Mouse (Mus musculus) brain, adult 2 months (tissue): ENCODE results near the gene Slc15a4.

Experiments
- DNase-seq: peaks from one replicate; pipeline ENCODE4 v3.0.0; 2011; ENCODE audit warnings: low read depth, low spot score

Gene Slc15a4

DNA sequence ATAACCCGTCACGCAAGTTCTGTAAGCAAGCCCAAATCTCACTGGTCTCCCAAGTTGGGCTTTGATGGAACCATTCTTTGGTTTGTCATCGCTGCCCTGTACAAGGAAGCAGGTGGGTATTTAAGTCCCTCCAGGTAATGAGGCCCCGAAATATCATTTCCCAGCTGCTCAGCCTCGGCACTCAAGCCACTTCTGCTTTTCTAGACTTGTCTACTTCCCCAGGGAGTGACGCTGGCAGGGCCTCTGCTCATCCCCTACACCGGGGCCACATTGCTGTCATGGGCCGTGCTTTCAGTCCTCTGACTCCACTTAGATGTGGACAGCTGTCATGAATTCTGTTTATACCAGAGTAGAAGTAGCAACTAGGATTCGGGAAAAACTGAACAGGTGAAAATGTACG, 11.6 kb downstream of the Slc15a4 start:
- no peak for DNase-seq

DNA sequence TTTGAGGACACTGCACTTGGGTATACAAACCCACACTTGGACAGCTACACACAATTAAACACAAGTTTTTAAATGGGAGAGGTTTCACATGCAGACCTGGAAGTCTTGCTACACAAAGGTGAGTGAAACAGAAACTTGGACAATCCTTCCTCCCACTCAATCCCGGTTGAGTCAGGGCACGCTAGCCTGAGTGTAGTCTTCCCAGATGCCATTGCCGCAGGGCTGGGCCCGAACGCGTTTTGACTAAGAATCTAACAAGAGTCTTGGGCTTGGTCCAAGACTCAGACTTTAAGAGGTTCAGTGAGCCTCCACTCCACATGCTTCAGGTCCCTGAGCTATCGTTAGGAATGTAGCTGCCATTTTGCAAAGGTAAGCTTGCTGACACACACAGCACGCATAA, 12.3 kb downstream of the Slc15a4 start:
- no peak for DNase-seq

DNA sequence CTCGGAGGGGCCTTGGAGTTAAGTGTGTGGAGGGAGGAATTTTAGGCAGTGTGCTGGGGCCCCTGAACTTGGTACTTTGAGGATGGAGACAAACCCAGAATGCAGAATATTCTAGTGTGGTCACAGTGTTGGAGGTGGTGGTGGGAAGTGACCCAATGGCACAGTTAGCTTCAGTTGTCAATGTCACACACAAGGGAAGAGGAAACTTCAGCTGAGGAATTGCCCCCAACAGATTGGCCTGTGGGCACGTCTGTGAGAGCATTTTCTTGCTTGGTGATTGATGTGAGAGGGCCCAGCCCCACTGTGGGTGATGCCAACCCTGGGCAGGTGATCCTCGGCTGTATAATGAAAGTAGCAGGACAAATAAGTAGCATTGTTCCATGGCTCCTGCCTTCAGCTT, 13.9 kb downstream of the Slc15a4 start:
- DNase-seq, result no peak

DNA sequence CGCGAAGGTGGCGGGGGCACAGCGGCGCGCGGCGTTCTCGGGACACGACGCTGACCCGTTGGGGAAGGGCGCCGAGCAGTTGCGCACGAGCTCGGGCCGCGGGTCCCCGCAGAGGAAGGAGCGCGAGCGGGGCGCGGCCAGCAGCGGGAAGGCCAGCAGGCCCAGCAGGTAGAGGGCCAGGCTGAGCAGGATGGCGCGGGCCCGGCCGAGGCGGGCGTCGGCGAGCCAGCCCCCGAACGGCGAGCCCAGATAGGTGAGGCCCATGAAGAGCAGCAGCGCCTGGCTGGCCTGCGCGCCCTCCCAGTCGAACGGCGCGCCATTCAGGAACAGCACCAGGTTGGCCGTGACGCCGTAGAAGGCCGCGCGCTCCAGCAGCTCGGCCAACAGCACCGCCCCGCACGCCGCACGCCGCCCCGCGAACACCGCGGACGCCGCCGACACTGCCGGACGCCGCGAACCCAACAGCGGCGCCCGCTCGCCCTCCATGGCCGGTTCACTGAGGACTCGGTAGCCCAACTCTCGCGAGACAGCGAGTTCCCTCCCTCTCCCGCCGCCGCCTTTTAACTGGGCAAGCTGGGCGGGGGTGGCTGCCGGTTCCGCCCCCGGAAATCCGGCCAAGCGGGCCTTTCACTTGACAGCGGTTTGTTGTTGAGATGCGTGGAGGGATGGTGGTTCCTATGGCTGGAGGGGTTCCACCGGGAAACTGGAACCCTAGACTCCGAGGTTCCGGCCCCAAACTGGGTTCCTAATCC, 15.6 kb downstream of the Slc15a4 start:
- peak; percentile 99 for DNase-seq

DNA sequence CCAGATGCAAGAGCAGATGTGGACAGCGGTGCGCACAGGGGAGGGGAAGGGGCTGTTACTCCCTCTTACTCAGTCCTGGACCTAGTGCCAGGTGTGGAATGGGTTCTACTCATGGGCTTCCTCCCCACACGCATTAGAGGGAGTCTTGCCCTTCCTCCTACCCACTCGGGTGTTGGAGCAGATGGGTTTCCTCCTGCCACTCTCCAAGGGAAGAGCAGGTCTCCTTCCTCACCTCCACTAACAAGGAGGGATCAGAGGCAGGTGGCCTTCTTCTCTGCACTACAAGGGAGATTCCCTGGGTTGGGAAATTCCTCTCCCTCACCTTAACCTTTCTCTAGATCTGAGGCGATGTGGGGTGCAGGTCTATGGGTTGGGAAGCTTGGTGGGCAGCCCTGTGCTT, 16.5 kb downstream of the Slc15a4 start:
- no peak for DNase-seq

DNA sequence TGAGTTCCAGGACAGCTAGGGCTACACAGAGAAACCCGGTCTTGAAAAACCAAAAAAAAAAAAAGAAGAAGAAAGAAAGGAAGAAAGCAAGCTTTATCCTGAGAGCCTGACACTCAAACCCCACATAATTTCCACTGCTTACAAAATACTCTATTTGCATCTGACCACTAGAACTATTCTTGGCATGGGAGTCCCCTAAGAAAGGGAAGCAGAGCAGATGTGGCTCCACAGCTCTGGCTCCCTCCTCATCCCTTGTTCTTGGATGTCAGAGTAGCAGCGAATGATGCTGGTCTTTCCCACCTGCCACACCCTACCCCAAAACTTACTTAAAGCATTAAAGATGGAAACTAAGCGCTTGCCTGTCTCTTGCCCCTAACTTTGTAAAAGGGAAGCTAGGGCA, 17.2 kb downstream of the Slc15a4 start:
- DNase-seq, result no peak

DNA sequence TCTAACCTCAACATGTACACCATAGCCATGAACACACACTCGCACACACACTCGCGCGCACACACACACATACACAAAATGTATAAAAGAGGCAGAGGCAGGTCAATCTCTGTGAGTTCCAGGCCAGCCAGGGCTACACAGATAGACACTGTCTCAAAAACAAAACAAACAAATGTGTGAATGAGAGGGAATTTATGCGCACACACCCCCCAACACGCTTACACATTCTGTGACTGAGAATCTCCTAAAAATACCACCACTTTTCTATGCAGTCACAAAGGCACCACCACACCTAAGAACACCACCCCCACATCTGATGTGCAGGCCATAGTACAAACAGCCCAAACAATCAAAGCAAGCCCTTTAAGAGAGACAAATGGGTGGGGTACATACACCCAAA, 20.3 kb downstream of the Slc15a4 start:
- DNase-seq, result no peak

DNA sequence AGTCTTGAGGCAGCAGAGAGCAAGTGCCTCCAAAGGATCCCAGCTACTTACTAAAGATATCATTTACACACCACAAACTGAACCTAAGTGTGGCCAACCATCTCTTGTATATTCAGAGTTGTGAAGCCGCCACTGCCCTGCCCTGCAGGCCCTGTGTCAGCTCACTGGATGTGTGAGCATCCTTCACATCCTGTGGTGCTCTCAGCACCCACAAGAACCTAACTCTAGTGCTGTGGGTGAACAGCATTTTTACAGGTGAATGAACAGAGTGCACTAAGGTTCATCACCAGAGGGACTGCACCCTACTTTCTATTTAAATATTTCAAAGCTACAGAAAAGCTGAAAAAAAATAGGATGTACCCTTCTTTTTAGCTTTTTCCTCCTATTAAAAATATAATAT, 20.8 kb downstream of the Slc15a4 start:
- no peak for DNase-seq

DNA sequence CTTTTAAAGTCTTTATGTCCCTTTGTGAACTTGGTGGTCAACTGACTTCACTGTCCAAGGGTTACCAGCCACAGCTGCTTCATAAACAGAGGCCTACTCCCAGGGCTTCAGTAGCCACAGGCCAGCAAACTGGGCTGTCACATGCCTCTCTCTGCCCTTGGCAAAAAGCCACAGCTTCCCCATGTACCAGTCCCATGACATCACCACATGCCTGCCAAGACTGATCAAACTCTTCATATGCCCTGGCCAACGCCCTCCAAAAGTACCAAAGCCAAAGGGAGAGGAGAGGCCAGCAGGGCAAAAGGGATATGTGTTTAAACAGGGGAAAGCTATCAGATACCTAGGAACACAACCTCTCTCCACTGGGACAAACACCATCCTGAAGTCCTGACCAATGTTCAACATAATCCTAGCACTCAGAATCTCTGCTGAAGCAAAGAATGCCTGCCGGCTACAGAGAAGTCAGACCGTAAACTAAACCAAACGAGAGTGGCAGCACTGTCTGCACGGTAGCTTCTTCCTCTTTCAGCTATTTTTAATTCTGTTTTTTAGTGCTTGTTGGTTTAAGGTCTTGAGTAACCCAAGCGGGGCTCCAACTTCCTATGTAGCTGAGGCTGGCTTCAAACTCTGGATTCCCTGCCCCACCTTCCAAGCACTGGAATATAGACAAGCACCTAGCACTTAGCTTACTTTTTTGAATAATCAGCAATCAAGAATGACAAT, 21.7 kb downstream of the Slc15a4 start:
- DNase-seq, result peak; percentile 94

DNA sequence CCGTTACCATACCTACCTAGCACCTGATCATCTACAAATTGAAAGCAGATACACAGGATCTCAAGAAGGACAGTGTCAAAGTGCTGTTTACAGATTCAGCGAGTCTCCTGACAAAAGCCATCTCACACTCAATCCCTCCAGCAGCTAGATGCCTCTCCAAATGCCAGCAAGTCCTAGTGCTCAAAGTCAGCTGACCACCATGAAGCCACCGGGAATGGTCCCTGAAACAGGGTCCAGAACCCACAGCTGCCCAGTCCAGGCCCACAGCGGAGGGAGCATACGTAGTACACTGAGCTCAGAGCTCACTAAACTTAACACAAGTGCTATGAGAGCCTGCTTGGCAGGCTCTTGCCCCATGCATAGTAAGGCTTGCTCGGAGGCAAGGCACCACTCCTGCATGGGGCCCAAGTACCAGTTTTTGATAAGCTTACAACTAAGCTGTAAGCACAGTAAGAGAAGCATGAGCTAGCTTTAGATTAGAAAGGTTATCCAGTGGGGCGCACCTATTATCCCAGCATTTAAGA, 23.4 kb downstream of the Slc15a4 start:
- no peak for DNase-seq

DNA sequence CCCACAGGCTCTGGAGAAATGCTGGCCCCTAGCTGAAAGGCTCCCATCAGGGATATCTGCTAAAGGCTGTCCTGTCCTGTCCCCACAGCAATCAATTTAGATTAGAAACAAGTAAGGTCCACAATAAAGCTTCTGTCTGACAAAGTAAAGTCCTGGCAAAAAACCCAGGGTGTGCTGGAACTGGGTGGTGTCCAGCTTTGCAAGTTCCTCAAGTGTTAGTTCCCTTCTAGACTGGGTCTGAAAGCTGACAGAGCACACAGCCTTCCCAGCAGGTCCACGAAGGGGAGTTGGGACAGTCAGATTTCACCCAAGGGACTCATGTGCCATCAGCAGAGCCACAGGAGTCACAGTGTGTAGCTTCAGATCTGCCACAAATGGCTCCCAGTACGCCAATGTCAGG, 25.2 kb downstream of the Slc15a4 start:
- no peak for DNase-seq

DNA sequence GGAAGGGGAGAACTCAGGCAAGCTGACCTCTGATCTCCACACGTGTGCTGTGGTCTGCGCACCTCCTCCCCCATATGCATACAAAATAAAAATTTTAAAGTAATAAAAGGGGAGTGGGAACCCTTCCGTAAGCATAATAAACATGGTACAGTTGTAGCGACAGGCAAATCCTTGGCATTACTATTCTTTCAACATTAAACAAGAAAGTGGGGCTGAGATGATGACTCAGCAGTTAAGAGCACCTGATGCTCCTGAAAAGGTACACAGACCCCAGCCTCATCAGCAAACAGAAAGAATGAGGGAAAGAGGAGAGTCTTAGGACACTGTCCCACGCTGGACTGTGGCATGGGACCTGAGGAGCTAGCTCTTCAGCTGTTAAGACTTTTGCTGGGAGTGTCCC, 29.7 kb downstream of the Slc15a4 start:
- no peak for DNase-seq

DNA sequence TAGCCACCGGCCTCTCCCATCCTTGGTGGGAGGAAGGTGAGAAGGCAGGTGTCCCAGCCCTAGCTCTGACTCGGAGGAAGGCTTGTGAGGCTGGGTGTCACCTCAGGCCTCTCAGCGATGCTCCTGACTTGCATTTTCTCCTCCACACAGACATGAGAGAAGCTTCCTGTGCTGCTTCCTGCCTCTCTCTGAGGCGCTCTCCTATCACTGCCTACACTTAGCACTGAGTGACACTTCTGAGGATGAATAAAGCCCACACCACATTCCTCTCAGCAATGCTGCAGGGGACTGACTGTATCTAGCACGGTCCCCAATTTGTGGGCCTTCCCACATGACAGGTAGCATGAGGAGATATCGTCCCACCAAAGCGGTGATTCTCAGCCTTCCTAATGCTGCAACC, 35.8 kb downstream of the Slc15a4 start:
- DNase-seq, result peak; percentile 50

DNA sequence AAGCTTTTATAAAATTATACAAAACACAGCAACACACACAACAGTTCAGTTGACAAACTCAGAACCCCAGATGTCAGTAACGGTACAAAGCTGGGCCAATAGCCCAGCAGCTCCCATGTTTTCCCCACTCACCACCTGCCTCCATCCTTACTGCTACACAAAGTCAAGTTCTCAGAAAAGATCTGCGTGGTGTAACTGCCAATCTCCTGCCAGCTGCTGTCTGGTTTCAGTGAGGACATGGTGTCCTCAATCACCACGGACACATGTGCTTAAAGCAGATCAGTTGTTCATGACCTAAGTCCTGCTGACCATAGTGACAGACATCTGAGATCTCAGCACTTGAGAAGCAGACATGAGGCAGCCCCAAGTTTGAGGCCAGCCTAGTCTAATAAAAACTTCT, 37.0 kb downstream of the Slc15a4 start:
- peak; percentile 62 for DNase-seq

DNA sequence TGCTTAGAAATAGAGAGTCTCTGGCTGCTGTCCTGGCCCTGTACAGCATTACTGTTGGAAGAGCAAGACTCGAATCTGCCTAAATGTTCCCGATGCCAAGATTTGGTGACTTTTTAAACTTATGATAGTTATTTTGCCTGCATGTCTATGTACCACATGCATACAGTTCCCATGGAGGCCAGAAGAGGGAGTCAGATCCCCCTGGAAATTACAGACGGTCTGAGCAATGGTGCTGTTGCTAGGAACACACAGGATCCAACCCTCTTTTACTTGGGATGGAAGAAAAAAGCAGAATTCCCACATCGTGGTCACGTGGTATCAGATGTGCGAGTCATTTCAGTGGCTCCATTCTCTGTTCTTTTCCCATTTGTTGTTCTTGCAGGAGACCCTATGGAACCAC, 39.8 kb downstream of the Slc15a4 start:
- peak; percentile 69 for DNase-seq

DNA sequence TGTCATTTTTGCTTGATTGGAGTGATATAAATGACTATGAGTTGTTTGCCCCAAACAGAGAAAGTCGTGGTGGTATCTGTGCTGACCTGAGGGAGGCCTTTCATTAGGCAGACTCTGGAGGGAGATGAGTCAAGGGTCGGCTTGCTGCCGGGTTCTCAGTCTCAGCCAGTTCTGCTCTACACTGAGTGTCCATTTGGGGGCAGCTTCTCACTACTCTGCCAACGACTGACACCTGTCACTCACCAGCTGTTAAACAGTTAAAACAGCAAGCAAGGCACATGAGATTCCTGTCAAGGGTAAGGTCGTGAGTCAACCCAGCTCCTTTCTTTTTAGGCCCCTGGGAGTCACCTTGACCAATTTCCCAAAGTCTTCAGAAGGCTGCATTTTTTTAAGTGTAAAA, 40.3 kb downstream of the Slc15a4 start:
- no peak for DNase-seq

DNA sequence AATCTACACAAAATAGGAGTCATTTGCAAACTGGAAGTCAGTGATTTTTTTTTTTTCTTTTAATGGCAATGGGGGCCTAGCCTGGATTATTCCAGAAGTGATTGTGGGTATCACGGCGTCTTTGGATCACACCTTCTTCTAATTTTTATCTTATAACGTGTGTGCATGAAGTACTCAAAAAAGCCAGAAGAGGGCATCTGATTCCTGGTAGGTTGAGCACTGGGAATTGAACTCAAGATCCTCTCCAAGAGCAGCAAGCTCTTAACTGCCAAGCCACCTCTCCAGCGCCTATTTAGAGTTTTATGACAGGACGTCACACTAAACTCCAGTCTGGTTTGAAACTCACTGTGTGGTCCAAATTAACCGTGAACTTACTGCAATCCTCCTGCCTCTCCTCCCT, 44.8 kb downstream of the Slc15a4 start:
- DNase-seq, result peak; percentile 44

DNA sequence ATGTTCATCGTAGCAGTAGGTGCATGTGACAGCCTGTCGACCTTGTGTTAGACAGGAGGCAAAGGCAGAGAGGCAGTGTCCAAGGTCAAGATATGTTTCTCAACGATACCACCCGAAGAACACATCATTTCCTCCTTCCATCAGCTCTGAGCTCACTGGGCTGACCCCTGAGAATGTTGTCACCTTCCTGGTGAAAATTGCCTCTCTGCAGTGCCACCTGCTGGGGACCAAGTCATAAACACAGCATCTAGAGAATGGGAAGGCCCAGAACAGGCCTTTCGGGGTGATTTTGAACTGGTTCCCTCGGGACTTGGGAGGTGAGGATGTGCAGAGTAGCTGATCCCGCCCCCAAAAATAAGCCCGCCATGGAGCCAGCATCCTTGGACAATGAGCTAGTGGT, 49.0 kb downstream of the Slc15a4 start:
- DNase-seq, result peak; percentile 42

DNA sequence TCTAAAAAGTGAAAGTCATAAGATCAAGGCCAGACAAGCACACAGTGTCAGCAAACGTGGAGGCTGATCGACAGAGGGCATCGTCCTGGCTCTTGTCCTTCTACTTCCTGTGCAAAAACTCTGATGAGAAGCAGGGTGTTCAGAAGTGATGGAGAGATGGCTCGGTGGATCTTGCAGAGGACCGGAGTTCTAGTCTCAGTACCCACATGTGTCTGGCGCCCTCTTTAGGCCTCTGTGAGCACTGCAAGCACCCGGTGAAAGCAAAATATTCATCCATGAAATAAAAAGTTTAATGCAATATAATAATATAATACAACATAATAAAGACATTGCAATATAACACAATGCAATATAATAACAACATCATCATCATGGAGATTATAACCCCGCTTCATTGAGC, 55.3 kb downstream of the Slc15a4 start:
- DNase-seq, result peak; percentile 68

DNA sequence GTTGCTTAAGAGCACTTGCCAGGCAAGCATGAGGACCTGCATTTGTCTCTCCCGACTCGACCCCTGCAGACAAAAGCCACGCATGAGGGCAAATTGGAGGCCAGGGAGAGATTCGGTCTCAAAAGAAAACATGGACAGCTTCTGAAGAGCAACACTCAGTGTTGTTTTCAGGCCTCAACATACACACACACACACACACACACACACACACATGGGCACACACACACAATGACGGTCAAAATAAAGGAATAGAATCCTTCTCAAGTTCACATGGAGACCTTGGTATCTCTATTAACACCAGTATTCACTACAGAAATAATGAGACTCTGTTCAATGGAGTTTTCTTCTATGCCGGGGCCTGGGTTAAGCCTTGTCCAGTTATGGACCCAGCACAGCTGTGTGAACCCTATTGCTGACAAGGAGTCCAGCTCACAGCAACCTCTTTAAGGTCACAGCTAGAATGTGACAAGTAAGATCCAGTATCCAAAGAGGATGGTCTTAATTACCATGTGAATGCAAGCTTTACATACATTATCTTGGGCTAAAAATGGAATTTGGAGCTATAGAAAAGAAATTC, 65.4 kb downstream of the Slc15a4 start:
- DNase-seq, result no peak

DNA sequence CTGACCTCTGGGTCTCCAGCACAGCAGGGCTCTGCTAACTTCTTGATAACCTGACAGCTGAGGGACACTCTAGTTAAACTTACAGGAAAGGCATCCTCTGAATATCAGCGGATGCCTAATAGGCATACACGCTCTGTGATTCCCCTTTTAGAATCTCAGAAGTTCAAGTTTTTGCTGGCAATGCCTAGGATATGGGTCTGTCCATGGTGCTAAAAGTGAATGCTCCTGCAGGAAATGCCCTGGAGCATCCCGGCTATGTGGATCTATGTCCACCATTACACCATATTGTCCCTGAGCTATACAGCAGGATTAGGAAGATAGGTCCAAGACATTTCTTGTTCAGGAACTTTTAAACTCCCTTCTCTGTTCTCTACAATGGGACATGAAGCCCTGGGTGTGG, 71.6 kb downstream of the Slc15a4 start:
- DNase-seq, result no peak

DNA sequence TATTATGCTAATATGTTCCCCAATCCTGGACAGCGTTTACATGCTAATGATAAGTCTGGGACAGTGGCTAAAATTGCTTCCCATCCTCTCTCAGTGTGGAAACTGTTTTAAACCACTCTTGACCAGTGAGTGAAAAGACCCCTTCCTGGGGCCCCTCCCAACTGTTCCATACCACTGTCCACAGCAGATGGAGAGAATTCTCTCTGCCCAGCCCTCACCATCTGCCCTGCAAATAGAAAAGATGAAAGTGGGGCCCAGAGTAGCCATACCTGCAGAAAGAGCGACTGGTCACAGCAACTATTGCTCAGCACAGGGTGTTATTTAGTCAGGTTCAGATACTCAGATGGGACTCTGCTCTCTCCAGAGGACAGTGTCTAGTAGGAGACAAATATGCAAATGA, 84.6 kb downstream of the Slc15a4 start:
- no peak for DNase-seq

DNA sequence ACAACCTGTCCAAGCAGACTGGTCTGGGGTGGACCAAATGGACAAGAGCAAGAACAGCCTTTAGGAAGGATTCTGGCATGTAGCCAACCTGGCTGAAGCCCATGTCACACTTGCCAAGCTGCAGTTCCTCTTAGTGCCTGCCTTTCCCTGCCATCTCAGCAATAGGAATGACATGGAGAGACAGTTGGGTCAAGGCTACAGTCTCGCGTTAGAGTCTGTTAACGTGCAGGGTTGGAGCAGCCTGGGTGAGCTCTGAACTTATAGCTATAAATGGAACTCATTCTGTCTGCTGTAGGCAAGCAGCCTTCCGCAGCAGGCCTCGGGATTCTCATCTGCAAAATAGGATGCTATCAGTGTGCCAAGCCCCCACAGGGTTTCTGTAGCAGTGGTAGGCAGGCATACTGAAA, 86.1 kb downstream of the Slc15a4 start:
- peak; percentile 99 for DNase-seq
